Mouse (Mus musculus) forebrain, embryonic 10.5 days (tissue): Measurements from ENCODE around the gene Vim. TPM values are rescaled to one million over a fixed set of nuclear protein-coding genes. Genes with fewer than 3 reads are reported as not detected.
"Not testable (repeated sequence)": the region's sequence is repeated elsewhere in the genome, so short reads cannot be mapped to it uniquely, and the experiment has no call there.

ENCODE experiments used
- DNase-seq: peaks from one replicate; pipeline ENCODE4 v3.0.0-alpha.2; 2017; ENCODE audit warnings: low spot score; ENCODE audit errors: extremely low spot score
- H3K27ac ChIP-seq: fragments of 300-500 bp; sonication (generic); 2 replicates; pipeline ENCODE4 v1.5.1; 2016; ENCODE audit warnings: mild to moderate bottlenecking
- H3K27me3 ChIP-seq: fragments of 300-500 bp; sonication (generic); 2 replicates; pipeline ENCODE4 v1.6.1; 2016; ENCODE audit warnings: mild to moderate bottlenecking; ENCODE audit not compliant: poor library complexity, severe bottlenecking
- H3K36me3 ChIP-seq: fragments of 300-500 bp; sonication (generic); replicated peaks from 2 replicates; pipeline ENCODE4 v1.6.1; 2016; ENCODE audit warnings: mild to moderate bottlenecking, moderate library complexity
- H3K4me1 ChIP-seq: fragments of 300-500 bp; sonication (generic); 2 replicates; pipeline ENCODE4 v1.6.1; 2016
- H3K4me3 ChIP-seq: fragments of 300-500 bp; sonication (generic); 2 replicates; pipeline ENCODE4 v1.5.1; 2016; ENCODE audit warnings: mild to moderate bottlenecking, moderate library complexity
- H3K9me3 ChIP-seq: fragments of 300-500 bp; sonication (generic); 2 replicates; pipeline ENCODE4 v1.6.1; 2016; ENCODE audit warnings: mild to moderate bottlenecking, moderate library complexity
- WGBS: fragments of 180-500 bp; shearing (Covaris S2); methylation state at CpG from one replicate; pipeline ENCODE4 v1.1.7; 2016; 5-methylcytosine and 5-hydroxymethylcytosine counted together
- polyA plus RNA-seq: library from polyadenylated mRNA; unstranded; fragments of >200 nt; fragmentation: Nextera tagmentation; extraction: Ambion mirVana; gene quantifications from 2 replicates; pipeline ENCODE4 v1.2.1, GENCODE M21; 2016

Vim gene
- polyA plus RNA-seq, 1 experiment from 2014 or later, result 899 TPM

DNA sequence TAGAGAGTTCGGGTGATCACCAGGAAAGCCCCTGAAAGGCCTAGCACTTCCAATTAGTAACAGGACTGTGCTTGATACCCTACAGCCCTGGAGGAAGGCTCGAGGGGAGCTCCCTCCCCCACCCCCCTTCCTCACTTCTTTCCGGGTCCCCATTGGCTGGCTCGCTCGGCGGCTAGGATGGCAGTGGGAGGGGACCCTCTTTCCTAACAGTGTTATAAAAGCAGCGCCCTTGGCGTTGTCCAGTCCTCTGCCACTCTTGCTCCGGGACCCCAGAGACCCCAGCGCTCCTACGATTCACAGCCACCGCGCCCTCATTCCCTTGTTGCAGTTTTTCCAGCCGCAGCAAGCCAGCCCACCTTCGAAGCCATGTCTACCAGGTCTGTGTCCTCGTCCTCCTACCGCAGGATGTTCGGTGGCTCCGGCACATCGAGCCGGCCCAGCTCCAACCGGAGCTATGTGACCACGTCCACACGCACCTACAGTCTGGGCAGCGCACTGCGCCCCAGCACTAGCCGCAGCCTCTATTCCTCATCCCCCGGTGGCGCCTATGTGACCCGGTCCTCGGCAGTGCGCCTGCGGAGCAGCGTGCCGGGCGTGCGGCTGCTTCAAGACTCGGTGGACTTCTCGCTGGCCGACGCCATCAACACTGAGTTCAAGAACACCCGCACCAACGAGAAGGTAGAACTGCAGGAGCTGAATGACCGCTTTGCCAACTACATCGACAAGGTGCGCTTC lies 506 bp downstream of the Vim start:
- H3K4me3 ChIP-seq, result peak overlapping the region; percentile 94
- H3K4me1 ChIP-seq, result peaks cover 57% of the 10 kb centered on the region
- no peaks in the 10 kb centered on the region for H3K27me3 ChIP-seq
- peak; percentile 92 for DNase-seq
- under 1% methylated on average over 46 of the region's 46 CpGs for WGBS
- H3K9me3 ChIP-seq, result no peaks in the 10 kb centered on the region
- peaks cover 40% of the 10 kb centered on the region for H3K36me3 ChIP-seq
- peak overlapping the region; percentile 97 for H3K27ac ChIP-seq

DNA sequence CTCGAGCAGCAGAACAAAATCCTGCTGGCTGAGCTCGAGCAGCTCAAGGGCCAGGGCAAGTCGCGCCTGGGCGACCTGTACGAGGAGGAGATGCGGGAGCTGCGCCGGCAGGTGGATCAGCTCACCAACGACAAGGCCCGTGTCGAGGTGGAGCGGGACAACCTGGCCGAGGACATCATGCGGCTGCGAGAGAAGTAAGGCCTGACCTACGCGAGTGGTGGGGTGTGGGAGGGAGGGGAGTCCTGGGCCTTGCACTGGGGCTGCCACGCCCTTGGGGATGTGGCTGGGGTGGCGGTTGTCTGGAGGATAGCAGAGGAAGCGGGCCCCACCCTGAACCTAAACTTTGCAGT lies 1.0 kb downstream of the Vim start:
- peak overlapping the region; percentile 97 for H3K27ac ChIP-seq
- peaks cover 63% of the 10 kb centered on the region for H3K4me1 ChIP-seq
- no peaks in the 10 kb centered on the region for H3K27me3 ChIP-seq
- DNase-seq, result peak; percentile 61
- WGBS, result 1% methylated on average over 21 of the region's 21 CpGs
- no peaks in the 10 kb centered on the region for H3K9me3 ChIP-seq
- H3K36me3 ChIP-seq, result peaks cover 45% of the 10 kb centered on the region
- peak overlapping the region; percentile 94 for H3K4me3 ChIP-seq

DNA sequence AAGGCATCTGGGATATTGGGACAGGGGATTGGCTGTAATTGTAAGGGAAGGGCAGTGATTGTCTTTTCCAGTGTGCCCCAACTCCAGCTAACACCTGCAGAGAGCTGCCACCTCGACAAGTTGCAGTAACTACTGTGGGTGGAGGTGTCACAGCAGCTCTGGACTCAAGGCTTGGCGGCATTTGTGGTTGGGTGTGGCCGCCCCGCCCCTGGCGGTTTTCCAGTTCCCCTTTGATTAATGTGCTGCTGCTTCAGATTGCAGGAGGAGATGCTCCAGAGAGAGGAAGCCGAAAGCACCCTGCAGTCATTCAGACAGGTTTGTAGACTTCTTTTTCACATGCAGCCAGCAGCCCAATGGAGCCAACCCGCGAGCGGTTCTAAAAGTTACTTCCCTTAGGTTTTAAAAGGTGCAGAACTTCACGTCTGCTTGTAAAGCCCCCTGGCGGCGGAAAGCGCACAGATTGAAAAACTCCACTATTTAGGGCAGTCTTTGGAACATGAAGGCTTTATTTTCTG lies 1.6 kb downstream of the Vim start:
- Histone ChIP-seq H3K4me1 (peaks cover 66% of the 10 kb centered on the region), H3K27me3 (no peaks in the 10 kb centered on the region), H3K27ac (peak overlapping the region; percentile 97), H3K9me3 (no peaks in the 10 kb centered on the region), H3K4me3 (peak overlapping the region; percentile 94), H3K36me3 (peaks cover 51% of the 10 kb centered on the region)
- peak; percentile 72 for DNase-seq
- 3% methylated on average over 13 of the region's 13 CpGs for WGBS

DNA sequence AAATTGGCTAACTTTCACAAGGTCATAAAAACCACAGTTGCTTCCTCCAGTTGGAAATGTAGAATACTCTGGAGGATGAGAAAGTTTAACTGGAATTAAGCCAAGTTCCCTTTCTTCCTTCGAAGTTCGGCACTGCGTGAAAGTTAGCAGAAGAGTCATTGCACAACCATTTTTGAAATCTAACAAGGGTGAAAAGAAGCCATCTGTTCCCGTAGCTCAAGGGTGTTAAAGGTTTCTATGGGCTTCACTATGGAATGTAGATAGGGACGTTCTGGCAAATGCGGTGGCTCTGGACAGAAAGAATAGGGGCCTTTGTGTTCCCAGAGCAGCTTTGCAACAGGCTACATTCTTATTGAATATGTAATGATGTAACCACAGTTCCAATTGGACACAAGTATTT lies 2.2 kb downstream of the Vim start:
- H3K4me3 ChIP-seq, result peak overlapping the region; percentile 94
- DNase-seq, result peak; percentile 27
- no peaks in the 10 kb centered on the region for H3K9me3 ChIP-seq
- peaks cover 57% of the 10 kb centered on the region for H3K36me3 ChIP-seq
- no peaks in the 10 kb centered on the region for H3K27me3 ChIP-seq
- 22% methylated on average over 6 of the region's 6 CpGs for WGBS
- peak overlapping the region; percentile 97 for H3K27ac ChIP-seq
- peaks cover 63% of the 10 kb centered on the region for H3K4me1 ChIP-seq

DNA sequence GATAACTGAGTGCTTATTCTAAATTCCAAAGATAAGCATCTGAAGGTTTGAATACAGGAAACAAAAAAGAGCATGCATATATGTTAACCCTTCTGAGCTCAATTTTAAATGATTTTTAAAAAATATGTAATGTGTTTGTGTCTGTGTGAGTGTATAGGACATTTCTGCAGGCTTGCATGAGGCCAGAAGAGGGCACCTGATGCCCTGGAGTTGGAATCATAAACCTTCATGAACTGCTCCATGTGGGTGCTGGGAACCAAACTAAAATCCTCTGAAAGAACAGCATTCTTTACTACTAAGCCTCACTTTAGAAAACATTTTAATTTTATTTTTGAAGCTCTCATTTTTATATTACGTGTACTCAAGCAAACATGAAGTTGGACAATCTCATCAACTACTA lies 3.7 kb downstream of the Vim start:
- DNase-seq, result no peak
- Histone ChIP-seq H3K4me1 (peaks cover 49% of the 10 kb centered on the region), H3K9me3 (no peaks in the 10 kb centered on the region), H3K27me3 (no peaks in the 10 kb centered on the region), H3K4me3 (peak overlapping the region; percentile 94), H3K36me3 (peaks cover 71% of the 10 kb centered on the region), H3K27ac (no peak overlapping the region)
- 95% methylated on average over 1 of the region's 1 CpGs for WGBS

DNA sequence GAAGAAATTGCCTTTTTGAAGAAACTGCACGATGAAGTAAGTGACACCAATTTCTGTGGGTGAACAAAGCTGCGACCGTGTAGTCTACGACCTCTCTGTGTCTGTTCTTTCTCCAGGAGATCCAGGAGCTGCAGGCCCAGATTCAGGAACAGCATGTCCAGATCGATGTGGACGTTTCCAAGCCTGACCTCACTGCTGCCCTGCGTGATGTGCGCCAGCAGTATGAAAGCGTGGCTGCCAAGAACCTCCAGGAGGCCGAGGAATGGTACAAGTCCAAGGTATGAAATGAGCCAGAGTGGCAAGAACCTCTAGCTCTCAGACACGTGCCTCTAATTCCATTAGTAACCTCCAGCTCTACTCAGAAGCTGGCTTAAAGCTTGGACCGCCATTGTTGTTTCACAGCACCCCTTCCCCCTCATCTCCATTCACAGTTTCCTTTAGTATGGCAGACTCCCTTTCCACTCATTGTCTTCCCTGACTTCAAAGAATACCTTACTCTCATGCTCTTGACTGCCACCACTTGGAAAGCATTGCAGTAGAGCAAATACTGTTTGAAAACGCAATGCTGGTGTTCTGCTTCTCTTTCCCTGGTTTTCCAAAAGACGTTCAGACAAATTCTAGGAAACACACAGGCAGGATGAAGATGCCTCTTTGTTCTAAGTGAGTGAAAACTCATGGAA lies 4.9 kb downstream of the Vim start:
- WGBS, result 76% methylated on average over 14 of the region's 14 CpGs
- H3K27me3 ChIP-seq, result no peaks in the 10 kb centered on the region
- H3K4me1 ChIP-seq, result peaks cover 36% of the 10 kb centered on the region
- H3K27ac ChIP-seq, result peak overlapping the region; percentile 9; the same call in 1 of the 2 replicates
- peaks cover 84% of the 10 kb centered on the region for H3K36me3 ChIP-seq
- DNase-seq, result no peak
- H3K4me3 ChIP-seq, result peak overlapping the region; percentile 16; the same call in 1 of the 2 replicates
- no peaks in the 10 kb centered on the region for H3K9me3 ChIP-seq

DNA sequence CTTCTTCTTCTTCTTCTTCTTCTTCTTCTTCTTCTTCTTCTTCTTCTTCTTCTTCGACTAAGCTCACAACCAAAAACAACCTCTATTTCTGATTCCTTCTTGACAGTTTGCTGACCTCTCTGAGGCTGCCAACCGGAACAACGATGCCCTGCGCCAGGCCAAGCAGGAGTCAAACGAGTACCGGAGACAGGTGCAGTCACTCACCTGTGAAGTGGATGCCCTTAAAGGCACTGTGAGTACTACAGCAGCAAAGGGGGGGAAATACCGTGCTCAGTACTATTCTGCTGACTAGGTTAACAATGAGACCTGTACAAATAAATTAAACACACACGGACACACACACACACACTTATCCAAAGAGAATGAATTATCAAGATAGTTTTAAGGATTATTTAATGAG lies 5.6 kb downstream of the Vim start:
- 96% methylated on average over 8 of the region's 8 CpGs for WGBS
- Histone ChIP-seq H3K36me3 (peaks cover 85% of the 10 kb centered on the region), H3K27me3 (no peaks in the 10 kb centered on the region), H3K4me3 (no peak overlapping the region), H3K27ac (no peak overlapping the region), H3K9me3 (no peaks in the 10 kb centered on the region), H3K4me1 (peaks cover 35% of the 10 kb centered on the region)
- no peak for DNase-seq

DNA sequence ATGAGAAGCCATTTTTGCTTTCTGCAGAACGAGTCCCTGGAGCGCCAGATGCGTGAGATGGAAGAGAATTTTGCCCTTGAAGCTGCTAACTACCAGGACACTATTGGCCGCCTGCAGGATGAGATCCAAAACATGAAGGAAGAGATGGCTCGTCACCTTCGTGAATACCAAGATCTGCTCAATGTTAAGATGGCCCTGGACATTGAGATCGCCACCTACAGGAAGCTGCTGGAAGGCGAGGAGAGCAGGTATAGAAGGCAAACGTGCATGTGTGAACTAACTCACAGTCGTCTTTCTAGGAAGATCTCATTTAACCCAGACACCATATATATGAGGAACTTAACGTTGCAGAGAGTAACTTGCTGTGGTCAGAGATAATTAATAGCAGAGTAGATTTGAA lies 6.3 kb downstream of the Vim start:
- 67% methylated on average over 11 of the region's 11 CpGs for WGBS
- Histone ChIP-seq H3K36me3 (peaks cover 85% of the 10 kb centered on the region), H3K27me3 (no peaks in the 10 kb centered on the region), H3K4me1 (peaks cover 35% of the 10 kb centered on the region), H3K4me3 (no peak overlapping the region), H3K9me3 (no peaks in the 10 kb centered on the region), H3K27ac (no peak overlapping the region)
- DNase-seq, result no peak

DNA sequence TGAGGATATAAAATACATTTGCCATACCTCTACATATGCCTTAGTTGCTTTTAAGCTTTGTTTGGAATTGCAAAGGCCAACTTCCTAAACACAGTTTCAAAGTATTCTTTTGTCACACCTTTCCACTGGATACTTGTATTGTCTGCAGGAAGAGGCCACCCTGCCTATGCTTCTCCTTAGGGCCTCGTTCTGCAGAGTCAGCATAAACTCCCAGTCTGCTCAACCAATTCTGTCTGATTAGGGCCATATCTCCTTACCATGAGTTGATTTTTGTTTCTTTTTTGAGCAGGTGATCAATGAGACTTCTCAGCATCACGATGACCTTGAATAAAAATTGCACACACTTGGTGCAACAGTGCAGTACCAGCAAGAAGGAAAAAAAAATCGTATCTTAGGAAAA lies 8.5 kb downstream of the Vim start:
- no peak for DNase-seq
- Histone ChIP-seq H3K27me3 (no peaks in the 10 kb centered on the region), H3K4me3 (no peak overlapping the region), H3K36me3 (peaks cover 66% of the 10 kb centered on the region), H3K4me1 (peaks cover 25% of the 10 kb centered on the region), H3K27ac (no peak overlapping the region), H3K9me3 (no peaks in the 10 kb centered on the region)
- WGBS, result 92% methylated on average over 3 of the region's 3 CpGs

DNA sequence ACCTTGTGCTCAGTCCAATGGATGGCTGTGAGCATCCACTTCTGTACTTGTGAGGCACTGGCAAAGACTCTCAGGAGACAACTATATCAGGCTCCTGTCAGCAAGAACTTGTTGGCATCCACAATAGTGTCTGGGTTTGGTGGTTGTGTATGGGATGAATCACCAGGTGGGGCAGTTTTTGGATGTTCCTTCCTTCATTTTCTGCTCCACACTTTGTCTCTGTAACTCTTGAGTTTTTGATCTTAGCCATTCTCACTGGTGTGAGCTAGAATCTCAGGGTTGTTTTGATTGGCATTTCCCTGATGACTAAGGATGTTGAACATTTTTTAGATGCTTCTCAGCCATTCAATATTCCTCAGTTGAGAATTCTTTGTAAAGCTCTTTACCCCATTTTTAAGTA lies 10.0 kb downstream of the Vim start:
- Histone ChIP-seq H3K4me1 (peaks cover 11% of the 10 kb centered on the region), H3K36me3 (peaks cover 50% of the 10 kb centered on the region)
- not testable (repeated sequence) for H3K4me3 ChIP-seq

DNA sequence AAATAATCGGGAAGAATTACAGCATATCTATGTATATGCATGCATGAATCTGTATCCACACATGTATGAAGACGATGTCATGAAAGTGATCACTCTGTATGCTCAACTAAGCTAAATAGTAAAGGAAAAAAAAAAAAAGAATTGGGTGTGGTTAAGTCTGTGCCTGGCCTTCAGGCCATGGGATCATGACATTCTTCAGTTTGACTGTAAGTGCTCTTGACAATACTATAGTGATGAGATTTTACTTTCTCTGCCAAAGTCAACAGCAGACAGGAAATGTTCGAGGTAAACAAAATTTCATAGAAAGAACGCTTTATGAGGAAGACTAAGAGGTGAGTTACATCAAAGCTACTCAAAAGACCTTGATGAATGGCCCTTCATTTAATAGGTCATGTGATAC lies 19.6 kb downstream of the Vim start:
- Histone ChIP-seq H3K36me3 (no peaks in the 10 kb centered on the region), H3K4me3 (no peak overlapping the region), H3K9me3 (no peaks in the 10 kb centered on the region), H3K4me1 (peaks cover 6% of the 10 kb centered on the region), H3K27me3 (no peaks in the 10 kb centered on the region), H3K27ac (no peak overlapping the region)
- no peak for DNase-seq
- WGBS, result 88% methylated on average over 4 of the region's 4 CpGs

More for the DNA sequence above, 10.0 kb downstream of the Vim start:
- peak; percentile 19 for DNase-seq
- H3K9me3 ChIP-seq, H3K27me3 ChIP-seq, H3K27ac ChIP-seq: not testable (repeated sequence)

DNA sequence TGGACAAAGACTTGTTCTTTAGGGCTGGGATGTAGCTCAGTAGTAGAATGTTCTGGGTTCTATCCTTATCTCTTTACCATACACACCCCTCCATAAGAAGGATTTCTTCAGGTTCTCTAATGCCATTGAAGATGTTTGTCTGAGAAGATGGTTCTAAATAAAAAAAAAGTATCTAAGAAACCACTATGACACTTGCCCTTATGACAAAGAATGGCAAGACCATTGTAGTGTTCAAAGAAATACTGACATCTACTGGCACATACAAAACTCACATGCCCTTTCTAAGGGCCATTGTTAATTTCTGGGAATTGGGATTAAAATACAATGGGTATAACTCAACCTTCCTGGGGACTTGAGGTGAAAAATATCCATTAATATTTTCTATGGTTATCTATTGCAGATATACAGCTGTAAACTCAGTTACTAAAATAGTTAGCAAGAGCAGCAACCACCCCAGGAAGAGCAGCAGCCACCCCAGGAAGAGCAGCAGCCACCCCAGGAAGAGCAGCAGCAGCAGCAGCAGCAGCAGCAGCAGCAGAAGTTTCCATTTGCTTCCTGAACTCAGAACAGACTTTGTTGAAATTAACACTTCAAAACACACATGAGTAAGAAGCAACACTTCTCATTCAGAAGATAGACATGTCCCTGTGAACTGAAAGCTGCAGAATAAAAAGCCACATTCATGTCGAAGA lies 23.4 kb downstream of the Vim start:
- 97% methylated on average over 1 of the region's 1 CpGs for WGBS

DNA sequence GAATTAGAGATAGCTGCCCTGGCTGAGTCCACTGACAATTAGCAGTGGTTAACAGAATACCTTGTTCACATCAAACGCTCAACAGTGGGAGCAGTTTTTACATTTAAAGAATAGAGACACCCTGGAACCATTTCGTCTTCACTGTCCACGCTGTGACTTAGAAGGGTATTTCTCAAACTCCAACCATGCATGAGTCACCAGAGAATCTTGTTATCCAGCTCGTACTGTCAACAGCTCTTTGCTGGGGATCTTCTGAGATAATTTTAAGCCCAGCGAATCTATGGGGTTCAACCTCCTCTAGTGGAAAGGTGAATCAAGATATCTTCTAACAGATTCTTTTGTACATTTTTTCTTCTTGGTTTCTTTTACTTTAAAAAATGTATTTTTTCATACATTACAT lies 24.4 kb downstream of the Vim start:
- Histone ChIP-seq H3K36me3 (no peaks in the 10 kb centered on the region), H3K4me1 (peaks cover 6% of the 10 kb centered on the region), H3K27ac (no peak overlapping the region), H3K4me3 (no peak overlapping the region), H3K27me3 (no peaks in the 10 kb centered on the region), H3K9me3 (no peaks in the 10 kb centered on the region)
- WGBS, result 79% methylated on average over 5 of the region's 5 CpGs
- no peak for DNase-seq

More for the DNA sequence above, 23.4 kb downstream of the Vim start:
- Histone ChIP-seq H3K4me3 (no peak overlapping the region), H3K27me3 (no peaks in the 10 kb centered on the region), H3K4me1 (peaks cover 6% of the 10 kb centered on the region), H3K9me3 (no peaks in the 10 kb centered on the region), H3K36me3 (no peaks in the 10 kb centered on the region), H3K27ac (no peak overlapping the region)
- DNase-seq, result no peak
